Mouse (Mus musculus): ENCODE measurements around the gene Epha3.

GRCm38 (mm10) chr16:63510069-63510468, 353.9 kb downstream of the Epha3 start:
- no peak for TF ChIP-seq EP300 (IDR thresholded peaks at IDR 0.05; ENCODE audit: insufficient read depth, low read depth, low read length)
- no peak for TF ChIP-seq CTCF (IDR thresholded peaks at IDR 0.05)
